Mouse (Mus musculus) kidney, adult 2 months (tissue): ENCODE results near the gene Nt5c2.

Experiments
- CTCF ChIP-seq: fragments of 200-500 bp; conservative IDR thresholded peaks from 2 replicates; pipeline ENCODE4 v1.5.1; 2011; ENCODE audit warnings: low read depth, mild to moderate bottlenecking, control low read depth, low read length, moderate library complexity, mixed read lengths; ENCODE audit not compliant: insufficient read depth, insufficient read length
- POLR2A ChIP-seq: fragments of 200-500 bp; IDR thresholded peaks from one replicate; pipeline ENCODE4 v1.6.1; 2011; ENCODE audit warnings: low read depth, low read length, control low read depth

DNA sequence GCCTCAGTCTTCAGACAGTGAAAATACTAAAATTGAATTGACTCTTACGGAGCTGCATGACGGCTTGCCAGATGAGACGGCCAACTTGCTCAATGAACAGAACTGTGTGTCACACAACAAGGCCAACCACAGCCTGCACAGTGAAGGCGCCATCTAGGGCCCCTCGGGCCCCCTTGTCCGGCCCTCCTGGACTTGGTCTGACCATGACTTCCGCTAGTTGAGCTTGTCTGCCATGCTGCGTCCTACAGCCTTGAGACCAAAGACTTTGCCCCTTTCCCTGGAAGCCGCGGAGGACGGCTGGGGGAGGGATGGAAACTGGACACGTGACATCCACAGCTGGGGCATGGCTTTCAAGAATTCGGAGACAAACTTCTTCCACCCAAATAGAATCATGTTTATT lies 137.1 kb downstream of the Nt5c2 start:
- TF ChIP-seq CTCF (no peak), POLR2A (no peak)
